Mouse (Mus musculus) MEL (cell line): ENCODE measurements around the gene Fhdc1.

Experiments
- CTCF ChIP-seq, 3 experiments: IDR thresholded peaks in 2 of 3; conservative IDR thresholded peaks in 1 of 3; 2 replicates each; pipeline ENCODE4 v1.5.1; 2011 to 2012; ENCODE audit warnings: low read length in 3 of 3, low read depth in 2 of 3, mild to moderate bottlenecking in 2 of 3, improper control_type of control experiment in 1 of 3, inconsistent platforms in 1 of 3, mixed read lengths in 1 of 3, moderate library complexity in 1 of 3; ENCODE audit not compliant: control insufficient read depth in 1 of 3, insufficient read depth in 1 of 3, poor library complexity in 1 of 3, severe bottlenecking in 1 of 3
- MAX ChIP-seq: IDR thresholded peaks from 2 replicates; pipeline ENCODE4 v1.6.1; 2011; ENCODE audit warnings: low read length, improper control_type of control experiment
- MYC ChIP-seq: IDR thresholded peaks from 2 replicates; pipeline ENCODE4 v1.6.1; 2011; ENCODE audit warnings: low read depth, mild to moderate bottlenecking, low read length, improper control_type of control experiment, moderate library complexity
- POLR2AphosphoS2 ChIP-seq: IDR thresholded peaks from 2 replicates; pipeline ENCODE4 v1.6.1; 2011; ENCODE audit warnings: low read length, improper control_type of control experiment
- RAD21 ChIP-seq: IDR thresholded peaks from 2 replicates; pipeline ENCODE4 v1.6.1; 2011; ENCODE audit warnings: mild to moderate bottlenecking, low read depth, low read length, improper control_type of control experiment
- USF1 ChIP-seq: IDR thresholded peaks from 2 replicates; pipeline ENCODE4 v1.6.1; 2014; ENCODE audit warnings: low read depth, mild to moderate bottlenecking, inconsistent platforms, low read length, improper control_type of control experiment, moderate library complexity
- ZC3H11A ChIP-seq: IDR thresholded peaks from 2 replicates; pipeline ENCODE4 v1.6.1; 2012; ENCODE audit warnings: low read depth, mild to moderate bottlenecking, inconsistent platforms, low read length, improper control_type of control experiment

DNA sequence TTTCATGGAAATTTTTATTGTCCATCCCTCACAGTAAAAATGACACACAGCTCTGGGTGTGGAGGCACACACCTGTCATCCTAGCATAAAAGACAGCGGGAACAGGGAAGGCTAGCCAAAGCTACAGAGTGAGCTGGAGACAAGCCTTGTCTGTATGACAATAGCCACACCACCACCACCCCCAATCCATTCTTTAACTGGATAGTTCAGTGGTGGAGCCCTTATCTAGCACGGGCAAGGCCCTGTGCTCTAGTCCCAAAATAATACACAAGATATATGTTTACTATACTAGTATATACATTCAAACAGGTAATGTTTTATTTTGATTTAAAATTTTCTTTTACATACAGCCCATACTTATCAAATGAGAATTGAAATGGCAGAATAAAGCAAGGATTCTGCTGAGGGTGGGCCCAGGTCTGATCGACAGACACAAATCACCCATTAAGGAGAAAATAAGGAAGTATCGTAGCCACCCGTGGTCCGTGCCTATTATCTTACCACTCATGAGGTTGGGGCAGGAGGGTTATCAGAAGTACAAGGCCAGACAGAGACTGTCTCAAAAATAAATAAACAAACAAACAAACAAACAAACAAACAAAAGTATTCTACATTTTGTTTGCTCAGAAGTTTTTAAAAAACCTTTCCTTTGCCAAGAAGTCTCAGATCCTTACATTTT, 14.3 kb downstream of the Fhdc1 start:
- TF ChIP-seq POLR2AphosphoS2 (no peak), ZC3H11A (no peak), RAD21 (no peak), MAX (no peak), USF1 (no peak), CTCF (IDR thresholded peaks at IDR 0.05 in 2 of 3, conservative IDR thresholded peaks at IDR 0.05 in 1 of 3; ENCODE audit: control insufficient read depth in 1 of 3, insufficient read depth in 1 of 3, low read depth in 2 of 3, low read length in 3 of 3, poor library complexity in 1 of 3, severe bottlenecking in 1 of 3) (no peak), MYC (no peak)
